Mouse (Mus musculus) thymus, postnatal 36 days (tissue): Measurements from ENCODE around the gene Nol9.

Experiments
- DNase-seq, 2 experiments: peaks; one replicate each; pipeline ENCODE4 v3.0.0; 2022; ENCODE audit warnings: mixed read lengths in 2 of 2

The Nol9 gene

GRCm38 (mm10) chr4:152092751-152093293, 53.7 kb downstream of the Nol9 start:
- no peak for DNase-seq

- DNase-seq = no peak
These were observed 55.1 kb downstream of the Nol9 start for GRCm38 (mm10) chr4:152094233-152094632.

GRCm38 (mm10) chr4:152095937-152096910, 57.1 kb downstream of the Nol9 start:
- DNase-seq = peak; percentile 69

GRCm38 (mm10) chr4:152096927-152097326, 57.8 kb downstream of the Nol9 start:
- no peak for DNase-seq

- no peak for DNase-seq
These were observed 59.0 kb downstream of the Nol9 start for GRCm38 (mm10) chr4:152097911-152098799.

GRCm38 (mm10) chr4:152100541-152100940, 61.4 kb downstream of the Nol9 start:
- DNase-seq = no peak

GRCm38 (mm10) chr4:152101081-152101653, 62.0 kb downstream of the Nol9 start:
- DNase-seq = no peak

- no peak for DNase-seq
These were observed 62.8 kb downstream of the Nol9 start for GRCm38 (mm10) chr4:152101921-152102320.

- DNase-seq = peak; percentile 74 to 80
These were observed 63.9 kb downstream of the Nol9 start for GRCm38 (mm10) chr4:152103025-152103424.

GRCm38 (mm10) chr4:152106746-152107145, 67.6 kb downstream of the Nol9 start:
- DNase-seq = no peak

GRCm38 (mm10) chr4:152107493-152107892, 68.4 kb downstream of the Nol9 start:
- DNase-seq = no peak

- DNase-seq = no peak
These were observed 68.9 kb downstream of the Nol9 start for GRCm38 (mm10) chr4:152107971-152108509.

- DNase-seq = no peak
These were observed 69.6 kb downstream of the Nol9 start for GRCm38 (mm10) chr4:152108673-152109072.

- no peak for DNase-seq
These were observed 70.4 kb downstream of the Nol9 start for GRCm38 (mm10) chr4:152109509-152109908.

- DNase-seq = no peak
These were observed 71.6 kb downstream of the Nol9 start for GRCm38 (mm10) chr4:152110689-152111088.
